Mouse (Mus musculus) adrenal gland, postnatal 14 days (tissue): ENCODE results near the gene Vmn2r7. TPM values are rescaled to one million over a fixed set of nuclear protein-coding genes. Genes with fewer than 3 reads are reported as not detected.
"Not testable (repeated sequence)": the region's sequence is repeated elsewhere in the genome, so short reads cannot be mapped to it uniquely, and the experiment has no call there.

Experiments used
- DNase-seq: peaks from one replicate; pipeline ENCODE4 v3.0.0; 2021; ENCODE audit warnings: mixed read lengths
- long read RNA-seq, 2 experiments: library from polyadenylated mRNA; stranded (forward); transcript quantifications; one replicate each; pipeline ENCODE4 v2.0.0; 2021
- total RNA-seq: library from RNA; stranded (reverse); gene quantifications from 2 replicates; pipeline ENCODE4 v1.2.3, GENCODE M21; 2021

Vmn2r7 gene
- total RNA-seq: not detected in 2 replicates
- long read RNA-seq, experiment 1: 0 reads
- long read RNA-seq, experiment 2: 0 reads

DNA sequence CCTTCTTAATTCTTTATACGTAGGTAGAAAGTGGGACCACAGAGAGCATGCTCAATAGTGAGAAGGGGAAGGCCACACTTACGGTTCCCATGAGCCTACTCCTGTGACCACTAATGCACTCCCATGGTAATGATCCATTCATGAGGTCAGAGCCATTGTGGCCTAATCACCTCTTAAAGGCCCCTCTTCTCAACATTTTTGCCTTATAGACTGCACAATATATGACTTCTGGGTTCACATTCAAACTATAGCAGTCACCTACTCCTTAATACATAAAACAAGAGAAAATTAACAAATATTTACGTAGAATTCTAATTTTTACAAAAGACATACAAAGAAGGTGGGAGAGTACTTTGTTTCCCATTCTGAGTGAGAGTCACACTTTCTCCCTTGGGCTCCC, at the start of gene Vmn2r7:
Gene Vmn2r7, minus strand, starts transcription at position 101 of the 400 bp plus-strand sequence.
- not testable (repeated sequence) for DNase-seq

DNA sequence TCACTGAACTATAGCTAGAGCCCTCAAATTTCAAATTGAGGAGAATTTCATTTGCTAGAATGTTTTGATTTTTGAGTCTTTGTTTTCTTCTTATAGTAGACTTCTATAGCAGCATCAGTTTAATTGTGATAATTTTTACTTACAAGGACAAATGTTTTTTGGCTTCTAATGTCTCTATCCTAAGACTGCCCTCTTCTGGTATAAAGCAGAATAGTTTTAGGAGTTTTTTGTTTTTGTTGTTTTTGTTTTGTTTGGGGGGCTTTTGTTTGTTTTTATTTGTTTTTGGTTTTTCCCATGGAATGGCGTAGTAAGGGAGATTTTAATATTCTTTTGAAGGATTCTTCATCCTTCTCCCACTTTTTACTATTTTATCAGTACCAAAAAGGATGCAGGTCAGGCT, 45.2 kb upstream of the Vmn2r7 start:
- DNase-seq: no peak

GRCm38 (mm10) chr3:64878199-64878977, 33.8 kb upstream of the Vmn2r7 start:
- DNase-seq: no peak

DNA sequence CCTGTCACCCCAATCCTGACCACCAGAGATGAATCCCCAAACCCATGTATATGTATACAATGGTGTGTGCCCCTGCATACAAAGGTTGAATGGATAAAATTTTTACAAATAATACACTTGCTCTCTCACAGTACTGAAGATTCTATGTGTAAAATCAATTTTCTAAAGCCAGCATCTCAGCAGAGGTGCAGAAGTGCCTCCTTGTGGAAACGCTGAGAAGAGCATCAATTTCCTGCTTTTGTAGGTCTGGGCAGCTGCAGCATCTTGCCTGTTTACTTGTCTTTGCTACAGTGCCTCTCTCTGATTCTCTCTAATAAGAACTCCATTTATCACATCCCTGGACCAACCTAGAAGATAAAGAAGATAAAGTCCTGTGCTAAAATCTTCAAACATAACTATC, 32.1 kb upstream of the Vmn2r7 start:
- no peak for DNase-seq

DNA sequence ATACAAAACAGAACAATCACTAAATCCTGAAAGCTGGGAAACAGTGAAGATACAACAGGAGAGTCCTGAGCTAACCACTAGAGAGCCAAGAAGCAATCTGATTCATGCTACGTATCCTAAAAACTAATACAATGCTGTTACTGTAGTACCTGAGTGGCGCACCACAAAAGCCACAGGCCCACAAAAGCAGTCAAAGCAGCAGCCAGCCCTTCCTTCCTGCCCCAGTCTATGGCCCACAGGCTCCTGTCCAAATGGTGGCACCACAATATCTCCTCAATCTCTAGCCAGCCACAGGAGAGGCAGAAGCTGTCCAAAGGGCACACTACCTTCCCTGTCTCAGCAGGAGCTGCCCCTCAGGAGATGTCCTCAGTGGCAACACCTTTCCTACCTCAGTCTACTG, 1.7 kb downstream of the Vmn2r7 start:
- DNase-seq: no peak

- DNase-seq: peak; percentile 62
These were observed 2.3 kb downstream of the Vmn2r7 start for GRCm38 (mm10) chr3:64842299-64842698.

GRCm38 (mm10) chr3:64831134-64831533, 13.4 kb downstream of the Vmn2r7 start:
- DNase-seq: no peak

DNA sequence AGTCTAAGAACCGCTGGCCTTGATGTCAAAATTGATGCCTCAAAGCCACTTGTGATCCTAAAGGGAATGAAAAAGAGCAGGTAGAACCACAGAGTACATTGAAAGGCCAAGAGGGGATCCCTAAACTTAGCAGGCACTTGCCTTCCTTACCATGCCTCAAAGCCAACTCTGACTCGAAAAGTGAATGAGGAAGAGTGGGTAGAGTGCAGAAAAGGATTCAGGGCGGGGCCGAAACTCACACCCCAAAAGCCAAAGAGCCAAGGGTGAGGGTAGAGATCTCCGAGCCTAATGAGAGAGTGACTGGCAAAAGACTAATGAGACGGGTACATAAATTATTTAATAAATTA, 53.3 kb downstream of the Vmn2r7 start:
- no peak for DNase-seq

GRCm38 (mm10) chr3:64790509-64791244, 53.9 kb downstream of the Vmn2r7 start:
- DNase-seq: peak; percentile 68

GRCm38 (mm10) chr3:64782901-64783300, 61.7 kb downstream of the Vmn2r7 start:
- no peak for DNase-seq

GRCm38 (mm10) chr3:64772132-64772531, 72.4 kb downstream of the Vmn2r7 start:
- no peak for DNase-seq

DNA sequence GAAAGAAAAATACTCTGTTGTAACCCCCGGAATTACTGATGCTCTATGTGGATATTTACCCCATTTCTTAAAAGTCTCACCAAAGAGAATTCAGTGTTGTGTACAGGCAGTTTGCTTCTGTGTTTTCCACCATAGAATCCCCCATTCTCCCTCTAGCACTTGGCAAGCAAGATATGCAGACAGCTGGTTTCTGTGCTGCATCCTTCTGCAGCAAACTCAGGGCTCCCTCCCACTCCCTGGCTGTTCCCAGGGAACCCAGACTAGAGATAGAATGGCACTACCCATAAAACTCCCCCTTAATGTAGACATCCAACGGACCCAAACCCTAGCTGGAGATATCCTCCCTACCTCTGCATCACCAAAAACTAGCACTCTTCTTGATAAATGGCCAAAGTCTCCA, 88.4 kb downstream of the Vmn2r7 start:
- DNase-seq: no peak

DNA sequence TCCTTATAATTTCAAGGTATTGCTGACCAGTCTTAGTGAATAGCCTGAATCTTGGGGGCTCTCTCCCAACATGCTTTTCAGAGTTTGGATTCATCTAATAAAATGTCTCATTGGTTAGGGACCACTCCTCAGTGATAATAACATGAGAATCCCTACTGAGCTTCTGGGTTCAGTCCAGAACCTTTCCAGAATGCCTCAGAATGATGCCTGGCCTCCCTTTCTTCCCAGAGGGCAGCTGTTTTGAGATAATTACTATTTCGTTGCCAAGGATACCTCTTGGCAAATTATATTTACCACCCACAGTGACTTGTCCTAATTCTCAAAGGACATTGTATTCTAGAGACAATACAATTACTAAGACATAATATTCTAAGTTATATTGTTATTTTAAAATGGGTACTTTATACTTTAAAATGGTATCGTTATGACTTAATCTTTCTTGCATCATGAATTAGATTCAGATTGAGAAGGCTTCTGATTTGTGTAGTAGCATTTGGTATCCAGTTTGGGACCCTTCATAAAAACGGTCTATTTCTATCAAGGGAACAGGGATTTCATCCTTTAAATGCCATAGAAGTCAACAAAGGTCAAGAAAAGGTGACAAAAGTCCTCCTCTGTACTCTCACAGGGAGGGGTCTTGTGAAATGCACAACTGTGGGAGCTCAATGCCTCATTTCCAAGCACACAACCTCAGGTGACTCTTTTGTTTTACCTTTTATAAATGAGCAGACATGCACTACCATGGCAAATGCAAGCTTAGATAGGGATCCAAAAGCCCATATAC, 117.2 kb downstream of the Vmn2r7 start:
- DNase-seq: not testable (repeated sequence)

DNA sequence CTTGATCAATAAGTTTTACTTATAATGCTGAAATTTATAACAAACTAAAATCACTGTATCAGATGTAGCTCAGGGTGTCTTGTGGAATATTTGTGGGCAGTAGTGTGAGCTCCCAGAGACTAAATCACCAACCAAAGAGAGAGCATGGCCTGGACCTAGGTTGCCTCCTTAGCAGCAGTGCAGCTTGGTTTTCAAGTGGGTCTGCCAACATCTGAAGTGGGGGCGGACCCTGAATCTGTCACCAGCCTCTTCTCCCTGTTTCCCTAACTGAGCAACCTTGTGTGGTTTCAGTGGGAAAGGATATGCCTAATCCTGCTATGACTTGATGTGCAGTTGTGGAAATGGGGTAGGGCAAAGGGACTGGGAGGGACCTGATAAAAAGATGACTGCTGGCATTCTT, 118.8 kb downstream of the Vmn2r7 start:
- DNase-seq: not testable (repeated sequence)

GRCm38 (mm10) chr3:64676069-64676468, 168.5 kb downstream of the Vmn2r7 start:
- not testable (repeated sequence) for DNase-seq
